Mouse (Mus musculus): Measurements from ENCODE around the gene 3110009E18Rik.

DNA sequence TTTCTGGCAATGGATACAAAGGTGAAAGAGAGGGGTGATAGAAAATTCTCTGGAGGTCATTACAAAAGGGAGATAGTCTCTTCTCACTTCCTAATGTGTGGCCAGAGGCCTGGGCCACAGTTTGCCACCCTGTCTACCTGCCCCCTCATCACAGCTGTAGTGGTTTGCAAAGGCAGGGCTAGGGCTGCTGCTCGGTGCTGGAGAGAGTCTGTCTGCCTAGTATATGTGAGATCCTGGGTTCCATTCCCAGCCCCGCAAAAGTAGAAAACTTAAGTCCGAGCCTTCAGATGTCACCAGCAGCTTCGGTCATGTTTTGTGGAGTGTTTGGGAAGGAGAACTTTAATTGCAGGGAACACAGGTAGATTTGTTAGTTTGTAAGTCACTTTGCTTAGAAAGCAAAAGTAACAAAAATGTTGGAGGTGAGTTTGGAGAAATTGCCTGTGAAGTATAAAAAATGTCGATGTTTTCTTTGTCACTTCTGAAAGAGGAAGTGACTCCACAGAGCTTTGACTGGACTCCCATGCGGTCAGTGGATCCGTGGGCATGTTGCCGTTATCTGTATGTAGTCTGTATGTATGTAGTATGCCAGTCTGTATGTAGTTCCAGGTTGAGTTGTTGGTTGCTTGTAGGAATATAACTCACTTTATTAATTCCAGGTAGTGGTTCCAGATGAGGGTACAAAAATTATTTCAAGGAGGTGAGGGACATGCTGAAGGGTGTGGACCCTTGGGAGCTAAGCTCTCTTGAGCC is 1.8 kb downstream of the 3110009E18Rik start:
- no peak for TF ChIP-seq CTCF (conservative IDR thresholded peaks at IDR 0.05; ENCODE audit: insufficient read depth, insufficient read length, low read depth, low read length)
- no peak for TF ChIP-seq POLR2A (IDR thresholded peaks at IDR 0.05; ENCODE audit: low read depth, low read length)
